Mouse (Mus musculus) heart, postnatal 36 days (tissue): ENCODE results near the gene Ttc19. TPM values are rescaled to one million over a fixed set of nuclear protein-coding genes. Genes with fewer than 3 reads are reported as not detected.

Experiments used
- DNase-seq, 2 experiments: peaks; one replicate each; pipeline ENCODE4 v3.0.0; 2021 to 2022
- intact Hi-C: fragments of 180-260 bp; cut with DNase I; formaldehyde crosslinking; loops from one replicate; pipeline ENCODE4 v1.15.1; 2025
- total RNA-seq, 2 experiments: library from RNA; stranded (reverse); gene quantifications; 2 replicates each; pipeline ENCODE4 v1.2.3; 2021

The Ttc19 gene
- 10 to 100 TPM; 37.1 to 37.3 TPM for total RNA-seq

DNA sequence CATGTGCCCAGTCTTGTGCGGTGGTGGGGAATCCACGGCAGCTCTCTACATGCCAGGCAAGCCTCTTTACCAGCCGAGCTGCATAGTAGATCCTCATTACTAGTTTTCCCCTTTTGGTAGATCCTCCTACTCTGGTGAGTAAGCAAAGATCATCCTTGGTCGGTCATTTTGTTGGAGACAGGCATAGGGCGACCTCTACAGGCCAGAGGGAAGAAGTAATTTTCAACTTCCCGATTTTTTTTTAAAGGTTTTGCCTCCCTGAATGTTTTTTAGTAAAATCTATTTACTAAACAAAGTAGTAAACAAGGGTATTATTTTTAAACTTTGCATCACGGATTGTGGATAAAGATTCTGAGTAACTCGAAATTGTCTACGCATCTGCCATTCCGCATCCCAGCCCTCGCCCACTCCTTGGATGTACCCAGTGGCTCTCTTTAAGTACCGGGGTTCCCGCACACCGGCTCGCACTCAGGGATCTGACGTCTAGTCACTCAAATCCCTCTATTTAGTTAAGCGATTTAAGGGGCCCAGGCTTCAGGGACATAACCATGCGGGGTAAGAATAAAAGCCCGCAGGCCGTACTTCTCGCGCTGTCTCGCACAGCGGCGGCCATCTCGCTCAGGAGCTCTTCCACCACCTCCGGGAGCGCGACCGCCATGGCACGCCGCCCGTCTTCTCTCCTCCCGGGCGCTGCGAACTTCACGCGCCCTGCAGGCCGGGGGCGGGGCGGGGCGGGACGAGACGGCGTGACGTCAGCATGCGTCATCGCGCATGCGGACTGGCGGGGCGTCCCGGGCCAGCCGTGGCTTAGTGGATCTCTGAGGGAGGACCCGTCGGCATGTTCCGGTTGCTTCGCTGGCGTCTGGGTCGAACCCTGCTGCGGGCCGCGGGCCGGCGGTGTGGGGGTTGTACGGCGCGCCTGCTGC lies at the start of gene Ttc19, which contains the start of gene Zswim7:
Gene Ttc19, plus strand, starts transcription at position 799 of the 926 bp plus-strand sequence.
Gene Zswim7, minus strand, starts transcription at position 701 of the 926 bp plus-strand sequence.
- intact Hi-C loops: loop anchor here (1.0 to 2.0 kb wide), 2 partner anchors 234 to 330 kb away; no protein-coding TSS in a partner anchor
- peak; percentile 95 for DNase-seq

DNA sequence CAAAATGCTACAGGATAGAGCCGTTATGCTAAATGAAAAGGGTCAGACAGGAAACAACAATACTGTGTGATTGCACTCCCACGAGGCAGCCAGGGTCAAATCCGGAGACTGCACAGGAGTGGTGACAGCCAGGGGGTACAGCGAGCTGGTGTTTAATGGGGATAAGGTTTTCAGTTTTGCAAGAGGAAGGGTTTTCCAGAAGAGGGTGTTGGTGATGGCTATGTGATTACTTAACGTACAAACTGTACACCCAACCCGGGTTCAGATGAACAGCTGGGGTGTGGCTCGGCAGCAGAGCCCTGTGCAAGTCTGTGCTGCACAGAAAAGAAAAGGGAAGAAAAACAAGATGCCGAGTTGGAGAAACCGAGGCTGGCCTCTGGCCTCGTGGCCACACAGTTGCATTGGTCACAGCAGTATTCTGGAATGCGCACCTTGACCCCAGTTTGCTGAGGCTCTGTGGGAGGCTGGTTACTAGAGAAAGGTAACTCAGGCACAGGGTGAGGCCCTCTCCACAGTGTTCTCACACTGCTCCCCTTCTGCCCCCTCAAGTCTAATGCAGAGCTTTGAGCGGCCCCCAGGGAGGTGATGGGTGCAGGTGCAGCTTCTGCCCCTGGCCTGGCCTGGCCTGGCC lies 40.5 kb upstream of the Ttc19 start:
- intact Hi-C loops: no loop called here
- DNase-seq: no peak

DNA sequence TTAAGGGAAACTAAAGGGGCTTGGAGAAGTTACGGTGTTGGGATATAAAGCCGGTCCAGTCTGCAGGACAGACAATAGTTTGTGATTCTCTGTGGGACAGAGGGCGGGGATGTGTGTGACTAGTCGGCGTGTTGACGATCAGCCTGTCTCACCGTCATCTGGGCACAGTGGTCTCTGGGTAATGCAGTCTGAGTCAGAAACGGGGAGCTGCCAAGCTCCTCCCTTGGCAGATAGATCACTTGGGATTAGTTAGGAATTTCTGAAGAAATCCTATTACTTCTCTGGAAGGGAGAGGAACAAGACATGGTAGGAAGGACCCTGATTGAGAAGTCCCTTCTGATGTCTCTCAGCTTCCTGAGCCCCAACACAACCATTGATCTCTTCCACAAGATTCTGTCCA lies 37.4 kb upstream of the Ttc19 start:
- no peak for DNase-seq
- intact Hi-C loops: no loop called here

DNA sequence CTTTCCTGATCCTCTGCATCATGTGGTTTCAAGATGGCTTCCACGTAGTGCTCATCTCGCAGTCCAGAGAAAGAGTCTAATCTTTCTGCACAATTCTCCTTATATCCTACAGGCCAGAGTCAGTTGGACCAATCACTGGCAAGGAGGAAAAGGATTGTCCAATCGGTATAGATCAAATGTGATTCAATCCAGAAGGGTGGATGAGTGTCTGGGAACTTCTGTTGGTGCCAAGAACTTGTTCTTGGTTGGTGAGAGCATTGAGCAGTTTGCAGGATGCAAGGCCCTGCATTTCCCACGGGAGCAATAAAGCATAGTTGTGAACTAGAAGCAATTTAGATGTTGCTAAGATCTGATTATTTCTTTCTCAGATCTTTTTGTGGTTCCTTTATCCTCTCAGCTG lies 36.8 kb upstream of the Ttc19 start:
- intact Hi-C loops: no loop called here
- DNase-seq: no peak

DNA sequence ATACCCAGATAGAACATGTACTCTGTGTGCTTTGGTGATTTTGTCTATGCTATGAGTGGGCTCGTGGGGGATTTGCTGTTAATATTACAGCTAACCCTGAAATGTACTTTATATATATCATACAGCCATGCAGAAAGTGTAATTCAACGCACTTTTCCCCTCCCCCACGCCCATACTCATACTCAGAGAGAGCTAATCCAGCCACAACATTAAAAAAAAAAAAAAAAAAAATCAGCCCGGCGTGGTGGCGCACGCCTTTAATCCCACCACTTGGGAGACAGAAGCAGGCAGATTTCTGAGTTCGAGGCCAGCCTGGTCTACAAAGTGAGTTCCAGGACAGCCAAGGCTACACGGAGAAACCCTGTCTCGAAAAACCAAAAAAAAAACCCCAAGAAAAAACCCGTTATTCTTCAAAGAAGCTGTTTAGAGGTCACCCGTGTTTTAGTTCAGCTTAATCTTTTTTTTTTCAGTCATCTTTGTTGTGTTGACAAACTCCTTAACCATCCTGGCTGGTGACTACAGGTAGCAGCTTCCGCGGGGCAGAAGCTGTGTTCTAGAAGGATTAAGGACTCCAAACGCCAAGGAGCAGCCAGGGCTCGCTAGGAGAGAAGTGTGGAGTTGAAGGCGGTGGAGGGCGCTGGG lies 33.4 kb upstream of the Ttc19 start:
- DNase-seq: no peak
- intact Hi-C loops: loop anchor here (5.0 kb wide), 1 partner anchor 56 kb away; no protein-coding TSS in a partner anchor

DNA sequence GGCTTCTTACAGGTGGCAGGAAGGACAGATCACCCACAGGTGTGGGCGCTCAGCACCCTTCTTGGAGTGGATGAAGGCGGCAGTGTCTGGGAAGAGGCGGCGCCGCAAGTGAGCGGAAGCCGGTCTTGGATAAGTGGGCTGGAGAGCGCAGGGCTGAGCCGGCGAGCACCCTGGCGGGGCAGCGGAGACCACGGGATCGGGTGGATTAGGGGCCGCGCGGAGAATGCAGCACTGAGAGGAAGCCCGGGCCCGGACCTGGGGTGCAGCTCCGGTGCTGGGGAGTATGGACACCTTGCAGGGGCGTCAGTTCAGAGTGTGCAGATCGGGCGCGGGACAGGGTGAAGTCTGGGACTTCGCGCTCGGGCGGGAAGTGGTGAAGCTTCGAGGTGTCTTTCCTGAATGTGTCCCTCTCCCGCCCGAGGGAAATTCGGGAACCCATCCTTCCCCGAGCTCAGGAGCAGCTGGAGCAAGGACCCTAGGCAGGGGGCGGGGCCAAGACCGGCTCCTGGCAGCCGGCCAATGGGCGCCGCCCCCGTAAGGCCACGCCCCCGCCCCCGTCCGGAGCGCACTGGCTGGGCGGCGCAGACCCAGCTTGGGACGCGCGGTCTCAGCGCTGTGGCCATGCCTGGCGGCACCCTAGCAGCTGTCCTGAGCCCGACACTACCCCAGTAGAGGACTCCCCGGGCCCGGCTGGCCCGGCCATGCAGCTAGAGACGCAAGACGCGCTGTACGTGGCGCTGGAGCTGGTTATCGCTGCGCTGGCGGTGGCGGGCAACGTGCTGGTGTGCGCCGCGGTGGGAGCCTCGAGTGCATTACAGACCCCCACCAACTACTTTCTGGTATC lies 32.6 kb upstream of the Ttc19 start, which contains the start of gene Adora2b:
Gene Adora2b, plus strand, starts transcription at position 584 of the 844 bp plus-strand sequence.
- intact Hi-C loops: loop anchor here (5.0 kb wide), 1 partner anchor 56 kb away; no protein-coding TSS in a partner anchor
- DNase-seq: peak; percentile 70 to 75

DNA sequence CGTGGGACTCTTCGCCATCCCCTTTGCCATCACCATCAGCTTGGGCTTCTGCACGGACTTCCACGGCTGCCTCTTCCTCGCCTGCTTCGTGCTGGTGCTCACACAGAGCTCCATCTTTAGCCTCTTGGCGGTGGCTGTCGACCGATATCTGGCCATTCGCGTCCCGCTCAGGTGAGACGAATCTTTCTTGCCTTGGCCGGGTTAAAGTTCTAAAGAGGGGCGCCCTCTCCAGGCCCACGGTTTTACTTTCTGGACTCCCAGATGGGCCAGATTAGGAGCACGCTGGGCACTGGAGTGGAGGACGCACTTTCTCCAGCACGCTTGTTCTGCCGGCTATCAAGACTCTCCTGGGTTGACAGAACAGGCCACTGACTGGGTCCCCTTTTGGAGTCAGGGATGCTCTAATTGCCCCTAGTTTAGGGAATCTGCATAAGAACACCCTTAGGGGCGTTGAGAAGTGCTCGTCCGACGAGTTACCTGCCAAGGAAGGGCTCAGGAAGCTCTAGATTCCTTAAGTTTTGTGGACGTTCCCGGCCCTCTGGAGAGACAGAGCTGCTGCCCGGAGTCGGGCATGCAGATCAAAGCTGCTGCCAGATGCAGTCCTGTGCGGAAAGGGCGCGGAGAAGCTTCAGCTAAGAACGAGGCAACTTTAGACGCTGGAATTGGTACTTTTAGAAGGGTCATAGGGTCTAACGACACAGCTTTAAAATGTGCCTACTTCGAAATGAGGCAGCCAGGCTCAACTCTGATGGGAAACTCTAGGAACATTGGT lies 31.8 kb upstream of the Ttc19 start:
- peak; percentile 34 to 43 for DNase-seq
- intact Hi-C loops: loop anchor here (5.0 kb wide), 1 partner anchor 57 kb away; no protein-coding TSS in a partner anchor

DNA sequence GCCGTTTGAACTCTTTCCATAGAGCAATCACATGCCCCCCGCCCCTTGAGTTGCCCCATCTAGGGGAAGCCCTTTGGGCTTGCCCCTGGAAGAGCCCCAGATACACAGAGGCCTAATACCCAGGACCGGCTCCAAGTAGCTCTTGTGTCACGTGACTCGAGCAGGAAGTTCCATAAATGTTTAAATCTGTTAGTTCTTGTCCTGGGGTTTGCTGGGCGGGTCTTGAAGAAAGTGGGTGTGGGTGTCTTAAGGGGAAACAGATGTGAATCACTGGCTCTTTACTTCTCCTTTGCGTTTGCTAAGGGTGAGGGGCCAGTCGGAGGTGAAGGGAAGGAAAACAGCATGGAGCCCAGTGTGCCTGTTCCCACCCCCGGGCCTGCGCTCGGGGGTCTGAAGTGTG lies 30.2 kb upstream of the Ttc19 start:
- intact Hi-C loops: no loop called here
- peak in 1 of 2 experiments; percentile 16 for DNase-seq

DNA sequence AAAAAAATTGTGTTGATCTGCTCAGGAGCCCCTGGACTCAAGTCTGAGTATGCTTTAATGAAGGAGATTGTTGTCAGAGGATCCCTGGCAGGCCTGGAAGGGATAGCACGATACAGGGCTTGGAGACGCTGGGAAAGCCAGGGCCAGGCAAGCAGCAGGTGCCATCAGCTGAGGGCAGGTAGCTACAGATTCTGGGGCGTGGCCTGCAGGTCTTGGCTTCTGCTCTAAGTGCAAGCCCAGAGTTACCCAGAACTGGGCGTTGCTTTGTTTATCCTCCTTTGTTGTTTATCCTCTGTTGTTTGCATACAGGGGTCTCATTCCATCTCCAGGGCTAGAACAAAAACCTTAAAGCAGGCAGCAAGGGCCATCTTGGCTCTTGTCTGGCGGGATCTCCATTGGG lies 27.9 kb upstream of the Ttc19 start:
- DNase-seq: no peak
- intact Hi-C loops: no loop called here

DNA sequence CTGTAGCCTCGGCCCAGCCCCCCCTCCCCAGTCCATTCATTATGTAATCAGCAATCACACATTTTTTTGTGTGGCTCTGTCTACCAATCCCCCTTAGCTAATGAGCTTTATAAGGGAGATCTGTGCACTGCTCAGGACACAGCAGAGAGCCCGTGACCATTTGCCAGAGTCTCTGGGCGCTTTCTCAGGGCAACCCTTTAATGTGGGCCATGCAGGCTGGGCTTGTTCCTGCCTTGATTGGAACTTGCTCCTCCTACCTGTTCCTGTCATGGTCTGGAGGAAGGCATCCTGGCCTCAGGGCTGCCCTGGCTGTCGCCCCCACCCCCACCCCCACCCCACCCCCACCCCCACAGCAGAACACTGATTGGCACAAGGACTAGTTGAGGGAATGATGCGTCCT lies 22.1 kb upstream of the Ttc19 start:
- intact Hi-C loops: no loop called here
- DNase-seq: no peak

DNA sequence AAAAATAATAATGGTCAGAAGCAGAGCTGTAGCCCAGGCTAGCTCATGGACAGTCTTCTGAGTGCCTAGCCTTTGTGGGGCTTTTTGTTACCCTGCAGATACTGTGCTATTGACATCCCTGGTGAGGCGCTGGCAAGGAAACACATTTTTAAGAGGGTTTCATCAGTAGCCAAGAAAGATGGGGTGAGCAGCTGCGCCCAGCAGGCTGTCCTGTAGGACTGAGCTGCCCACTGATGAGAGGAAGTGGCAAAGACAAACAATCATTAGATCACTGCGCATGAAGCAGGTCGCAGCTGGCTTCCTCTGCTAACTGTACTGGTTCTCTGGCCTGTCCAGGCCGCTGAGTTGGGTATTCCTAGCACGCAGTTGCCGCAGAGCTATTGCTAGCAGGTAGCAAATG lies 17.7 kb upstream of the Ttc19 start:
- intact Hi-C loops: no loop called here
- DNase-seq: no peak

DNA sequence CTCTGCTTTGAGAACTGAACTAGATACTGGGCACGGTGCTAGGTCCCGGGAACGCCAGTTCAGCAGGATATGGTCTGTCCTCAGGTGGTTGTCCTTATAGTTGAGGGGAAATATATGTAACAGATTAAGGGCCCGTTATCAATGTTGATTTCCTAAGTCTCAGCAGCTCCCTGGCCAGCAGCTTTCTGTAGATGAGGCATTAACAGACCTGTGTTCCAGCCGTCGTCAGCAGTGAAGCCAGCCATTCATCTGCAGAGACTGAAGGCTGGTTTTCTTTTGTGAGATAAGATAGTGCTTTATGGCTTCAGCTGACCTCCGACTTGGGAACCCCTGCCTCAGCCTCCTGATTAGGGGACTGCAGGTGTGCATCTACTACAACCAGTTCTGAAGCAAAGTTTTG lies 17.3 kb upstream of the Ttc19 start:
- intact Hi-C loops: no loop called here
- no peak for DNase-seq

DNA sequence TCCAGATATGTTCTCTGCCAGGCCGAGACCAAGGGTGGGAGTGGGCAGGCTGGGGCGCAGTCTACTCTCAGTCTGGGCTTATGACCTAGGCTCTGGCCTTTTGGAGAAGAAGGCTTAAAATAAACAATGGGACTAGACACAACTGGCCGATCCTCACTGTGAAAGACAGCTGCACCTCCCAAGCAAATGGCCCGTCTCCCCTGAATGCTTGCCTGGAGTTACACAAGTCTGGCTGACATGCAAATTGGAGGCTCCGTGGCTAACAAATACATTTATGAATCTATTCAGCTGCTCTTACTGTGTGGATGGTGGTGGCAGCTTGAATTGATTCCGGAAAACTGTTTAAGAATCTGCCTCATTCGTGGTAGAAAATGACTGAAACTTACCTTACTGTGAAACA lies 15.6 kb upstream of the Ttc19 start:
- DNase-seq: no peak
- intact Hi-C loops: no loop called here

DNA sequence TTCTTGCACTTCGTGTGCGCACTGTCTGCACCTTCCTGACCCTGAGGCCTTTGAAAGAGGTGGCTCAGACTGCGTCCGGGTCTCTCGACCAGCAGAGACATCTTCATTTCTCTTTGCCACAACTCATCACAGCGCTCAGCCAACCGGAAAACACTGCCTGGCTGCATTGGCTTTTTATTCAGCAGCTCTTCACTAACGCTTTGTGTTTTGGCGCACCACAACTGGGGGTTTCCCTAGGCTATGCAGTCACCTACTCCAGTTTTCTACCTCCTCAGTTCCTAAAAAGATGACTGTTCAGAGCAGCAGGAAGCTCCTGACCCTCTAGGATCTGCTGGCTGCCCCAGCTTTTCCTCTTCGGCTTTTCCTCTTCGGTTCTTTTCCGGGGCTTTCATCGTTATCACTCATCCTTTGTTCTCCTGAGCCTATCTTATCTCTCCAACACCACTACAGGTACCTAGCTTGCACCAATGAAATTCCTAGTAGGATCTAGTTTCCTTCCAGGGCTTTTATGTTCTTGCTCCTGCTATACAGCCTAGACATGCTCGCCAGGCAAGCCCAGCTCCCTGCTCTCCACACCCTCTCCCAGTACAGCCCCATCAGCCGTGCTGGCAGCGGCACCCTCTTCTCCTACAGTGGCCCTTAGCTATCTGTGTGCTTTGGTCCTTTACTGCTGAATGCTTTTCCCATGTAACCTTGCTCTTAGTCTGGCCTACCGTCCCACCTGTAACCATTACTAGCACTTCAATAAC lies 14.6 kb upstream of the Ttc19 start:
- intact Hi-C loops: no loop called here
- no peak for DNase-seq

DNA sequence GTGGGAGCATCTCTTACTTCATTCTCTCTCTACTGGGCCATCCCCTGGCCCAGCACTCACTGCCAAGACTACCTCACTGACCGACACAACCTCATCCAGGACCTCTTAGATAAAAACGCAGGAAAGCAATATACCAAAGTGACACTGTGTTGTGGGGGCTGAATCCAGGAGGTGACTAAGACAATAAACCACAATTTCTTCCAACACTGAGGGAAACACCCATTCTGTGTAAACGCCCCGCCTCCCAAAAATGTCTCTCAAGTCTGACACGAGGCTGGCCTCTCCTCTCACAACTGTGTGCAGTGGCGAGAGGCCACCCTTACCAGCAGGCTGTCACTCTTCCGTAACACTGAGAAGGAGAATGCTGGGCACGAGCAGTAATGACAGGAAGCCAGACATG lies 12.9 kb upstream of the Ttc19 start:
- intact Hi-C loops: no loop called here
- DNase-seq: no peak

DNA sequence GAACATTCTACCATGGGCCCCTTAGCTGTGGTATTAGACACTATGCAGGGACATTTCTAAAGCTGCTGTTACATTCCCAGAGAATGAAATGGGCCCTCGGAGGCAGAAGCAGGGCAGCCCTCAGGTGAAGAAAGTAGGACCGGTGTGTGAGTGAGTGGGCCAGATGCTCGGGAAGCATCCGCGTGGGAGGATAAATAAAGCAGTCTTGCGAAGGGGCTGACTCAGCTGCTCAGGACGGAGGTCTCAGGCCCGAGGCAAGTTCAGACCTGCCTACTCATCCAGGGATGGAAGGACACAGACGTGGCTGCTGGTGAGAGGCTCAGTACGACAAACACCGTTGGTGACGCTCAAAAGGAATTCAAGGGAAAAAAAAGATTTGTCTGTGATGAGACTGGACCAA lies 12.2 kb upstream of the Ttc19 start:
- intact Hi-C loops: no loop called here
- no peak for DNase-seq

DNA sequence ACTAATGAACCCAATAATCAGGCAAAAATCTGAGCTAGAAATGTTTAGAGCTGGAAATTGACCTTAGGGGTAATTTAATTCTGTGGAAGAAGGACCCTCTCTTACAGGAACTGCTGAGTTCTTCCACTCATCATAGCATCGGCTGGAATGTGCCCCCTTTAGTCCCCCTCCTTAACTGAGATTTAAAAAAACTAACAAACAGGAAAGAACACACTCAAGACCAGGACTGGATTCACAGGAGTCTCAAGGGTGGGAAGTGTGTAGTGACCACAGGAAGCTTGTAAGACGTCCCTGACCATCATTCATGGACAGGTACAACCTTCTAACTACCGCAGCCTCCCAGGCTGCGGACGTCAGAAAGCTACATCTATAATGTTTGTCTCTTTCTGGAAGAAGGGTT lies 10.4 kb upstream of the Ttc19 start:
- no peak for DNase-seq
- intact Hi-C loops: no loop called here

DNA sequence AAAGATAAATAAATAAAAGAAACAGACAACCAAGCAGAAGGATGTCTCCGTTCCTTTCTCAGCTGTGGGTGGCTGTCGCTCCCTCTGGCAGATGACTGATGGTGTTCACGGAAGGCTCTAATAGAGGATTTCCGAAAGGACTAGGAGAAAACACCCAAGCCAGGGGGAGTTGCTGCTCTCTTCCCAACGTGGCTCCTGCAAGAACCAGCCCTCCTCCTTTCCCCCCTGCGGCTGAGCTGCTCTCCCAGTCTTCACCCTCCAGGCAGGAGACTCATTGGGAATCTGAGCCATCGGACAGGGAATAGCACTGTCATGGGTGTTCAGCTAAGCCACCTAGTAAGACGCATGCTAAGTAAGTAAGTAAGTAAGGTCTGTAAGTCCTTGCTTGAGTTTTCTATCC lies 4.2 kb upstream of the Ttc19 start:
- DNase-seq: no peak
- intact Hi-C loops: no loop called here

DNA sequence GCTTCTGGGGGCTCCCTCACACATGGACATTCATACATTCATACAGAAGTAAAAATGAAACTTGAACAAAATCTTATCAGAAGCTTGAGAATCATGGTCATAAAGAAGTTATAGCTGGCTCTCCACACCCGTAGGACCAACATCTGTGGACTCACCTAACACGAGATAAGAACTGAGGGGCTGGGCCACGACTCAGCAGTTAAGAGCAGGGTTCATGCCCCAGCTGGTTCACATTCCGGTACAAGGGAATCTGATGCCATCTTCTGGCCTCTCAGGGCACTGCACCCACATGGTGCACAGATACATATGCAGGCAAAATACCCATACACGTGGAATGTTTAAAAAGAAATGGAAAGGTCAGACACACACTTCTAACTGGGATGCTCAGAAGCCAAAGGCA lies 3.2 kb upstream of the Ttc19 start:
- intact Hi-C loops: loop anchor here (1.0 kb wide), 1 partner anchor 151 kb away; no protein-coding TSS in a partner anchor
- peak; percentile 61 to 70 for DNase-seq
